Mouse (Mus musculus): ENCODE measurements at regions not wholly inside any gene's neighbourhood (a gene's known extent, or its start where the extent isn't known, plus 50 kb on each side); places are given as distances from the start of the nearest gene placed in this dataset.
A peak's percentile ranks its signal among the peaks of the same experiment; 100 is the strongest.
"Not testable (repeated sequence)": the region's sequence is repeated elsewhere in the genome, so short reads cannot be mapped to it uniquely, and the experiment has no call there.

GRCm38 (mm10) chr9:8731141-8731540 is 168.5 kb upstream of the Pgr start:
- TF ChIP-seq CTCF (IDR thresholded peaks at IDR 0.05; ENCODE audit: low read depth), result no peak
- no peaks in the 10 kb centered on the region for H3K4me1 ChIP-seq (ENCODE audit: insufficient read depth)
- H3K36me3 ChIP-seq (ENCODE audit: insufficient read depth), result no peaks in the 10 kb centered on the region
- no peaks in the 10 kb centered on the region for H3K27me3 ChIP-seq (ENCODE audit: insufficient read depth, low read length)
- H3K27ac ChIP-seq (ENCODE audit: low read depth), result no peak overlapping the region
- H3K4me2 ChIP-seq, result no peak overlapping the region
- ATAC-seq (ENCODE audit: insufficient read depth) (no peak), DNase-seq (no peak)
- H3K9ac ChIP-seq, result no peak overlapping the region
- H3K4me3 ChIP-seq (ENCODE audit: low read depth, low read length), result no peak overlapping the region
- 82% methylated on average over 1 of the region's 1 CpGs for WGBS
- H3K9me3 ChIP-seq (ENCODE audit: low read depth, low read length), result no peaks in the 10 kb centered on the region

GRCm38 (mm10) chr9:8733485-8733884 is 166.1 kb upstream of the Pgr start:
- H3K4me3 ChIP-seq (ENCODE audit: low read depth, low read length), result no peak overlapping the region
- H3K4me2 ChIP-seq, result no peak overlapping the region

GRCm38 (mm10) chr9:8740190-8740589 is 159.4 kb upstream of the Pgr start:
- no peak for TF ChIP-seq CTCF (IDR thresholded peaks at IDR 0.05; ENCODE audit: low read depth)
- Histone ChIP-seq H3K4me3 (ENCODE audit: low read depth, low read length) (no peak overlapping the region), H3K4me1 (ENCODE audit: insufficient read depth) (no peaks in the 10 kb centered on the region), H3K9me3 (ENCODE audit: low read depth, low read length) (no peaks in the 10 kb centered on the region), H3K4me2 (no peak overlapping the region), H3K9ac (no peak overlapping the region), H3K27ac (ENCODE audit: low read depth) (no peak overlapping the region), H3K27me3 (ENCODE audit: insufficient read depth, low read length) (no peaks in the 10 kb centered on the region), H3K36me3 (ENCODE audit: insufficient read depth) (no peaks in the 10 kb centered on the region)
- WGBS, result 39% methylated on average over 1 of the region's 1 CpGs
- no peak for DNase-seq
- no peak for ATAC-seq (ENCODE audit: insufficient read depth)

More at GRCm38 (mm10) chr9:8733485-8733884, 166.1 kb upstream of the Pgr start:
- H3K27ac ChIP-seq (ENCODE audit: low read depth), result no peak overlapping the region
- ATAC-seq (ENCODE audit: insufficient read depth), result no peak
- H3K9ac ChIP-seq, result no peak overlapping the region
- no peaks in the 10 kb centered on the region for H3K9me3 ChIP-seq (ENCODE audit: low read depth, low read length)
- no peak for TF ChIP-seq CTCF (IDR thresholded peaks at IDR 0.05; ENCODE audit: low read depth)
- no peaks in the 10 kb centered on the region for H3K4me1 ChIP-seq (ENCODE audit: insufficient read depth)
- no peak for DNase-seq
- no peaks in the 10 kb centered on the region for H3K27me3 ChIP-seq (ENCODE audit: insufficient read depth, low read length)
- no peaks in the 10 kb centered on the region for H3K36me3 ChIP-seq (ENCODE audit: insufficient read depth)

GRCm38 (mm10) chr9:8749878-8750277 is 149.8 kb upstream of the Pgr start:
- no peak for DNase-seq
- 65% methylated on average over 2 of the region's 2 CpGs for WGBS
- no peak for TF ChIP-seq CTCF (IDR thresholded peaks at IDR 0.05; ENCODE audit: low read depth)

GRCm38 (mm10) chr9:8760876-8761275 is 138.8 kb upstream of the Pgr start:
- Histone ChIP-seq H3K4me3 (ENCODE audit: low read depth, low read length) (no peak overlapping the region), H3K27me3 (ENCODE audit: insufficient read depth, low read length) (no peaks in the 10 kb centered on the region), H3K27ac (ENCODE audit: low read depth) (no peak overlapping the region), H3K9me3 (ENCODE audit: low read depth, low read length) (no peaks in the 10 kb centered on the region), H3K9ac (no peak overlapping the region), H3K4me2 (no peak overlapping the region), H3K36me3 (ENCODE audit: insufficient read depth) (no peaks in the 10 kb centered on the region), H3K4me1 (ENCODE audit: insufficient read depth) (no peaks in the 10 kb centered on the region)
- no peak for DNase-seq
- TF ChIP-seq CTCF (IDR thresholded peaks at IDR 0.05; ENCODE audit: low read depth), result no peak
- no peak for ATAC-seq (ENCODE audit: insufficient read depth)
- 58% methylated on average over 1 of the region's 1 CpGs for WGBS

More at GRCm38 (mm10) chr9:8749878-8750277, 149.8 kb upstream of the Pgr start:
- H3K27ac ChIP-seq (ENCODE audit: low read depth), result no peak overlapping the region
- no peaks in the 10 kb centered on the region for H3K27me3 ChIP-seq (ENCODE audit: insufficient read depth, low read length)
- H3K9me3 ChIP-seq (ENCODE audit: low read depth, low read length), result no peaks in the 10 kb centered on the region
- no peaks in the 10 kb centered on the region for H3K4me1 ChIP-seq (ENCODE audit: insufficient read depth)
- no peak for ATAC-seq (ENCODE audit: insufficient read depth)
- H3K4me2 ChIP-seq, result no peak overlapping the region
- H3K4me3 ChIP-seq (ENCODE audit: low read depth, low read length), result no peak overlapping the region
- H3K36me3 ChIP-seq (ENCODE audit: insufficient read depth), result no peaks in the 10 kb centered on the region
- H3K9ac ChIP-seq, result no peak overlapping the region

DNA sequence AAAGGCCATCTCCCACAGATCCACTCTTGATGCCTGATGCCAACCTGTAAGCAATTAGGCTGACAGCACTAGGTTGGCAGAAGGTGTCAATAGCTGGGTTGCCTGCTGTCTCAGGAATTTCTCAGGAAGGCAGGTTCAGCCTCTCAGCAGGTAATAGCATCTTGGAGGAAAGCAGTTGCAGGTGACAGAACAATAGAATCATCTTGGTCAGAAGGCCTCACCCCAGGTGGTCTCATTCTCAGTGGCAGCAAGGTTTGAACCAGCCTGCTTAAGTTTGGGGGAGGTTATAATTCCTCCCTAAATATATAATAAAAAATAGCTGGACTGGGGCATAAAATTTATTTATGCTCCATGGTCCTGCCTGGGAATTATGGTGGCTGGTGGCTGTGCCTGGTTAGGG is 130.2 kb upstream of the Pgr start:
- H3K4me2 ChIP-seq; H3K4me1 ChIP-seq (ENCODE audit: insufficient read depth); DNase-seq; H3K27me3 ChIP-seq (ENCODE audit: insufficient read depth, low read length); H3K9me3 ChIP-seq (ENCODE audit: low read depth, low read length); H3K4me3 ChIP-seq (ENCODE audit: low read depth, low read length); H3K27ac ChIP-seq (ENCODE audit: low read depth); H3K36me3 ChIP-seq (ENCODE audit: insufficient read depth); ATAC-seq (ENCODE audit: insufficient read depth); H3K9ac ChIP-seq: not testable (repeated sequence)

GRCm38 (mm10) chr9:8769996-8770395 is 129.6 kb upstream of the Pgr start:
- no peak overlapping the region for H3K4me3 ChIP-seq (ENCODE audit: low read depth, low read length)
- no peak for ATAC-seq (ENCODE audit: insufficient read depth)

GRCm38 (mm10) chr9:8781336-8781735 is 118.3 kb upstream of the Pgr start:
- H3K4me1 ChIP-seq (ENCODE audit: insufficient read depth); H3K4me2 ChIP-seq; H3K9ac ChIP-seq; H3K27ac ChIP-seq (ENCODE audit: low read depth); H3K4me3 ChIP-seq (ENCODE audit: low read depth, low read length); H3K36me3 ChIP-seq (ENCODE audit: insufficient read depth); ATAC-seq (ENCODE audit: insufficient read depth); H3K9me3 ChIP-seq (ENCODE audit: low read depth, low read length); H3K27me3 ChIP-seq (ENCODE audit: insufficient read depth, low read length): not testable (repeated sequence)
- WGBS, result 41% methylated on average over 3 of the region's 3 CpGs
- DNase-seq, result peak; percentile 6

More at GRCm38 (mm10) chr9:8769996-8770395, 129.6 kb upstream of the Pgr start:
- no peaks in the 10 kb centered on the region for H3K27me3 ChIP-seq (ENCODE audit: insufficient read depth, low read length)
- H3K27ac ChIP-seq (ENCODE audit: low read depth), result no peak overlapping the region
- no peak overlapping the region for H3K9ac ChIP-seq
- 66% methylated on average over 4 of the region's 4 CpGs for WGBS
- H3K9me3 ChIP-seq (ENCODE audit: low read depth, low read length), result no peaks in the 10 kb centered on the region
- TF ChIP-seq CTCF (IDR thresholded peaks at IDR 0.05; ENCODE audit: low read depth), result no peak
- H3K4me1 ChIP-seq (ENCODE audit: insufficient read depth), result no peaks in the 10 kb centered on the region
- H3K36me3 ChIP-seq (ENCODE audit: insufficient read depth), result no peaks in the 10 kb centered on the region
- H3K4me2 ChIP-seq, result no peak overlapping the region
- DNase-seq, result no peak

Data from lung, embryonic 14.5 days (tissue).